Mouse (Mus musculus) kidney, adult 2 months (tissue): ENCODE data around the gene Cdk5r1. TPM values are rescaled to one million over a fixed set of nuclear protein-coding genes. Genes with fewer than 3 reads are reported as not detected.

ENCODE experiments used
- DNase-seq: peaks from one replicate; pipeline ENCODE4 v3.0.0; 2021
- H3K27ac ChIP-seq: fragments of 200-500 bp; 2 replicates; pipeline ENCODE4 v1.5.1; 2012; ENCODE audit warnings: low read depth, low read length, control low read depth, inconsistent platforms; ENCODE audit not compliant: insufficient read depth
- H3K27me3 ChIP-seq: fragments of 200-500 bp; replicated peaks from 2 replicates; pipeline ENCODE4 v1.6.1; 2012; ENCODE audit warnings: mild to moderate bottlenecking, moderate library complexity, low read length, inconsistent platforms; ENCODE audit not compliant: control insufficient read depth, insufficient read depth
- H3K36me3 ChIP-seq: fragments of 200-500 bp; 2 replicates; pipeline ENCODE4 v1.6.1; 2012; ENCODE audit warnings: mild to moderate bottlenecking, moderate library complexity, low read length, inconsistent platforms; ENCODE audit not compliant: control insufficient read depth, insufficient read depth
- H3K4me1 ChIP-seq: fragments of 200-500 bp; 2 replicates; pipeline ENCODE4 v1.6.1; 2011; ENCODE audit warnings: low read length; ENCODE audit not compliant: control insufficient read depth, insufficient read depth
- H3K4me3 ChIP-seq: fragments of 200-500 bp; 2 replicates; pipeline ENCODE4 v1.5.1; 2011; ENCODE audit warnings: mild to moderate bottlenecking, low read depth, low read length, control low read depth; ENCODE audit not compliant: insufficient read depth
- CTCF ChIP-seq: fragments of 200-500 bp; conservative IDR thresholded peaks from 2 replicates; pipeline ENCODE4 v1.5.1; 2011; ENCODE audit warnings: low read depth, mild to moderate bottlenecking, control low read depth, low read length, moderate library complexity, mixed read lengths; ENCODE audit not compliant: insufficient read depth, insufficient read length
- POLR2A ChIP-seq: fragments of 200-500 bp; IDR thresholded peaks from one replicate; pipeline ENCODE4 v1.6.1; 2011; ENCODE audit warnings: low read depth, low read length, control low read depth
- WGBS: fragments of 180-500 bp; shearing (Covaris S2); methylation state at CpG from one replicate; pipeline ENCODE4 v1.1.7; 2018; 5-methylcytosine and 5-hydroxymethylcytosine counted together
- polyA plus RNA-seq: library from polyadenylated mRNA; depleted of rRNA; stranded (reverse); fragments of >200 nt; gene quantifications from 2 replicates; pipeline ENCODE4 v1.2.3, GENCODE M21; 2012

Cdk5r1 gene
- polyA plus RNA-seq, 1 experiment = 1.0 TPM

DNA sequence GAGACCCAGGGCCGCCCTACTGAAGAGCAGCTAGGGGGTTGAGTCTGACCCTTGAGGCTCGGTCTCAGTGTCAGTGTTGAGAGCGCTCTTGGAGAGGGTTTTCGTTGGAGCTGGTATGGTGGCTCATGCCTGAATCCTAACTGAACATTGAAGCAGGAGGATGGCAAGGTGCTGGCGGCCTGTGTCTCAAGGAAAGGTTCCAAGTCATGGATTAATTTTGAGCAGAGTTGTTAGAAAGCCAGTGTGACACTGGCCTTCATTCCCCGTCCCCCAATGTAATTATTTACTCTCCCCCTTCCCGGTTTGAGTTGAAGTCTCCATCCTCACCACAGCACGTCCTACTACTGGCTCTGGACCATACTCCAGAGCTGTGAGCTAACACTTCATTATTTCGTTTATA is 1.3 kb upstream of the Cdk5r1 start:
- H3K36me3 ChIP-seq = no peaks in the 10 kb centered on the region; the same call in 1 of the 2 replicates
- peaks cover 6% of the 10 kb centered on the region; the same call in 1 of the 2 replicates for H3K4me1 ChIP-seq
- no peak overlapping the region for H3K4me3 ChIP-seq
- no peaks in the 10 kb centered on the region for H3K27me3 ChIP-seq
- H3K27ac ChIP-seq = no peak overlapping the region
- TF ChIP-seq POLR2A = no peak
- no peak for TF ChIP-seq CTCF
- no peak for DNase-seq
- WGBS = 89% methylated on average over 9 of the region's 9 CpGs

DNA sequence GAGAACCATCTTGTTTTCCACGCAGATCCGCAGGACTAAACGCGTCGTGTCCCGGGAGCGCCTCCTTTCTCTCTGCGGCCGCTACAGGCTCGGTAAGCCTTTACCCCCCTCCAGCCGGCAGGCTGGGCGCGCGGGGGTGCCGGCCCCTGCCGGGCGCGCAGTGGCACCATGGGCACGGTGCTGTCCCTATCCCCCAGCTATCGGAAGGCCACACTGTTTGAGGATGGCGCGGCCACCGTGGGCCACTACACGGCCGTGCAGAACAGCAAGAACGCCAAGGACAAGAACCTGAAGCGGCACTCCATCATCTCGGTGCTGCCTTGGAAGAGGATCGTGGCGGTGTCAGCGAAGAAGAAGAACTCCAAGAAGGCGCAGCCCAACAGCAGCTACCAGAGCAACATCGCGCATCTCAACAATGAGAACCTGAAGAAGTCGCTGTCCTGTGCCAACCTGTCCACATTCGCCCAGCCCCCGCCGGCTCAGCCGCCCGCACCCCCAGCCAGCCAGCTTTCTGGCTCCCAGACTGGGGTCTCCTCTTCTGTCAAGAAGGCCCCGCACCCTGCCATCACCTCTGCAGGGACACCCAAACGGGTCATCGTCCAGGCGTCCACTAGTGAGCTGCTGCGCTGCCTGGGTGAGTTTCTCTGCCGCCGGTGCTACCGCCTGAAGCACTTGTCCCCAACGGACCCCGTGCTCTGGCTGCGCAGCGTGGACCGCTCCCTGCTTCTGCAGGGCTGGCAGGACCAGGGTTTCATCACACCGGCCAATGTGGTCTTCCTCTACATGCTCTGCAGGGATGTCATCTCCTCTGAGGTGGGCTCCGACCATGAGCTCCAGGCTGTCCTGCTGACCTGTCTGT is 747 bp downstream of the Cdk5r1 start:
- DNase-seq = no peak
- Histone ChIP-seq H3K27me3 (no peaks in the 10 kb centered on the region), H3K4me3 (peak overlapping the region; percentile 51), H3K27ac (no peak overlapping the region), H3K4me1 (peaks cover 6% of the 10 kb centered on the region; the same call in 1 of the 2 replicates), H3K36me3 (no peaks in the 10 kb centered on the region)
- WGBS = 13% methylated on average over 55 of the region's 55 CpGs
- TF ChIP-seq POLR2A (no peak), CTCF (no peak)

DNA sequence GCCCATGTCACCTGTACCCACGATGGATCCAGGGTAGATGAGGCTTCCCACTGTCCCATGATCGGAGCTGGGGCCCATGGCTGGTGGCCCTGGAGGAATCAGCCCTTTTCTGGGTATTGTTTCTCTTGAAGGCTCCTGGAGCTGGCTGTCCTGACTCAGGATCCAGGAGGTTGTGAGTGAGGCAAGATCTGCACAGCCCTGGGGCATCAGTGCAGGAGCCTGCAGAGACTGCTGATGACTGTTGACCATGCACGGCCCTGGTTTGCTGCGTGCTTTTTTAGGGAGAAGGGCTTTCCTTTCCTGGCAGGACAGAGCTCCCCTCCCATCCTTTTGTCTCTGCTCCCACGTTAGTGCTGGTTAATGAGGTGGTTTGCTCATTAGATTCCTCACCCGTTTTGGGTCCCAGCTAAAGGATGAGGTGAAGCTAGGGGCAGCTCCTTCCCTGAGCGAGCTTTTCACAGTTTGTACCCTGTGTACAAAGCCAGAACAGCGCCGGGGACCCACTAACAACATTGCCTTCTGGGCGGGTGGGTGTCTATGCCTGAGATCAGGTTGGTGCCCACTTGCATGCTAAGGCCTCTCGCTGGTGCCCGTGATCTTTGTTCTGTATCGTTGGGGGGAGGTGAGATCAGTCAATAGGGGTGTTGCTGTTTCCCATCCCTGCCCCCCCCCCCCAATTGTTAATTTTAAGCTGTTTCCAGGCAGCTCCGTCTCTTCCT is 2.0 kb downstream of the Cdk5r1 start:
- no peak for DNase-seq
- peaks cover 6% of the 10 kb centered on the region; the same call in 1 of the 2 replicates for H3K4me1 ChIP-seq
- H3K36me3 ChIP-seq = no peaks in the 10 kb centered on the region
- H3K4me3 ChIP-seq = no peak overlapping the region
- H3K27me3 ChIP-seq = no peaks in the 10 kb centered on the region
- no peak overlapping the region for H3K27ac ChIP-seq
- WGBS = 81% methylated on average over 14 of the region's 14 CpGs
- TF ChIP-seq CTCF (no peak), POLR2A (no peak)

DNA sequence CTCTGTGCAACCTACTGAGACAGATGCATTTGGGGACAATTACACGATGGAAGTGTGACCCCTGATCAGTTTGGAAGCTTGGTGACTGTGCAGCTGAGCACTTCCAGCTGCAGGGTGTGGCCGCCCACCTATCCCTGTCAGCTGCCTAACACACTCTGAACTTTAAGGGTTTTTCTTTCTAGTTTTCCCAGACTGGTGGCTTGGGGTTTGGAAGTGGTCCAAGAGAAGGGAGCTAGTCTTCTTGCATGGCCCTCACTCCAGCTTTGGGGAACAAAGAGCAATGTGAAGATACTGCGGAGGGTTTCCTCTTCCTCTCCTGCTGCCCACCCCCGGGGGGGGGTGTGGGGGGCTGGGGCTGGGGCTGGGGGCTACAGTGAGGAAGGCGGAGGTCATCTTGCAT is 2.6 kb downstream of the Cdk5r1 start:
- no peaks in the 10 kb centered on the region for H3K27me3 ChIP-seq
- H3K4me3 ChIP-seq = no peak overlapping the region
- TF ChIP-seq POLR2A (no peak), CTCF (no peak)
- no peak for DNase-seq
- H3K27ac ChIP-seq = no peak overlapping the region
- H3K4me1 ChIP-seq = peaks cover 6% of the 10 kb centered on the region; the same call in 1 of the 2 replicates
- H3K36me3 ChIP-seq = no peaks in the 10 kb centered on the region
- WGBS = 73% methylated on average over 5 of the region's 5 CpGs

DNA sequence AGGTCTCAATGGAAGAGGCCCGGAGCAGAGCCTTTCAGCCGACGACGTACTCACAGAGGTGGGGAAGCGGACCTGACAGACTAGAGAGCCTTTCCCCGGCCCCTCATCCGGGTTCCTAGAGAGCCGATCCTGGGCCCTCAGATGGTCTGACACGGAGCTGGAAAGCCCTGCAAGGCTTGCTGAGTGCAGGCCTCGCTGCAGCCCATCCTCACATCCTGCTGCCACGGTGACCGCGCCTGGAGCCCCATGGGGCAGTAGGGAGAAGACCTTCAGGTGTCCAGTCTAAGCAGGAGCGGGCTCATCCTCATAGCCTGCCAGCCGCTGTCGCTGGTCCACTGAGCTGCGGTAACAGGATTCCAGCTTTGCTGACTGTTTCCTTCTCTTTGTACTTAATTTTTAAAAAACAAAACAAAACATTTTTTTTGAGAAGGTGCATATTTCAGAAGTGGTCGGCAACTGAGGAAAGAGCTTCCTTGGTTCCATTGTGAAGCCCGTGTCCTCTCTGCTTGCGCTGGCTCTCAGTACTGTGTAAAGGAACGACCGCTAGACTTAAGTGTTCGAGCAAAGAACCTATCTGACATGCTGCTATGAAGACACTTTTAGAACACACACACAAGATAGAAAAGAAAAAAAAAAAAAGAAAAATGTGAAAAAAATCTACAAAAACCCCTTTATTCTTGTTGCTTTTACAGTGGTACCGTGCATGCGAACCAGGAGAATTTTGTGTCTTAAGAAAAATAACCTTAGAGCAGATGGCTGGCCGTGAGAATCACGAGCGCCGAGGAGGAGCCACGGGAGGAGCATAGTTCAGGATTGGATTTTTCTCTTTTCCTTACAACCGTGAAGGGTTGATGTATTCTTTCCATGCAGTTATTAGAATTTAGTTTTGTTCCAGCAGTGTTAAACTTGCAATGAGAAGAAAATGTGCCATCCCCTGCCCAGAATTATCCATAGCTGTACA is 3.4 kb downstream of the Cdk5r1 start:
- peaks cover 6% of the 10 kb centered on the region; the same call in 1 of the 2 replicates for H3K4me1 ChIP-seq
- no peak for TF ChIP-seq POLR2A
- TF ChIP-seq CTCF = no peak
- 91% methylated on average over 31 of the region's 31 CpGs for WGBS
- H3K27ac ChIP-seq = no peak overlapping the region
- DNase-seq = no peak
- H3K4me3 ChIP-seq = no peak overlapping the region
- no peaks in the 10 kb centered on the region for H3K36me3 ChIP-seq
- no peaks in the 10 kb centered on the region for H3K27me3 ChIP-seq

DNA sequence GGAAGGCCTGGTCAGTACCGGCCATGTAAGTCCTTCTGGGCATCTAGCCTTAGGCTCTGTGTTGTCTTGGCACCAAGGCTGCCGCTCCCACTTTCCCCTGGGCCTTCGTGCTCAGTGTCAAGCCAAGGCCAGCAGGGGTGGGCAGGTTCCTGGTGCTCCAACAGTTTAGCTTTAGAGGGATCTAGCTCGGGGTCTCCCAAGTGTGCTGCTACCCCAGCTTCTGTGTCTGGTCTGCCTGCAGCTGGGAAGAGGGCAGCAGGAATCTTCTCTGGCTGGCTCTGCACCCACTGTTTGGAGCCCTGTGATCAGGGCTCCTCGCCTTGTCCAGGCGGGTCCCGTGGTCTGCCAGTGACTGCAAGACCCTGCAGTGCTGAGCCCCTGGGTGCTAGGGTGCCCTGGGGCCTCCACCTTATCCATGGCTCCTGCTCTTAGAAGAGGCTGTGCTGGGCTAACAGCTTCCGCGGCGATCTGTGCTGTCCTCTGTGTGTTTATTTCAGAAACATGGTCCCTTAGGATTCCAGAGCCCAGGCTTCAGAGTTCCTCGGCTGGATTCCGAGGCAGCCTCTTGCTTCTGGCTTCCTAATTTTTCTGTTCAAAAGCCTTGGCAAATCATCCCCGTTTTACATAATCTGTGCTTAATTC is 4.7 kb downstream of the Cdk5r1 start:
- no peak for DNase-seq
- no peaks in the 10 kb centered on the region for H3K27me3 ChIP-seq
- 90% methylated on average over 13 of the region's 13 CpGs for WGBS

More for the DNA sequence above, 4.7 kb downstream of the Cdk5r1 start:
- H3K4me3 ChIP-seq = no peak overlapping the region
- no peak for TF ChIP-seq CTCF
- no peak for TF ChIP-seq POLR2A
- no peaks in the 10 kb centered on the region for H3K36me3 ChIP-seq
- H3K4me1 ChIP-seq = 0 out of 2 replicates have a peak, but pooled peaks cover 6% of the 10 kb centered on the region
- no peak overlapping the region for H3K27ac ChIP-seq
